Mouse (Mus musculus) kidney, adult 18-20 months (tissue): ENCODE measurements around the gene Zfp827.

Source experiments
- DNase-seq: peaks from one replicate; pipeline ENCODE4 v3.0.0; 2021

Gene Zfp827

GRCm38 (mm10) chr8:79027977-79028487, at the start of gene Zfp827:
Gene Zfp827 (plus strand): TSS chr8:79028437.
- peak; percentile 77 for DNase-seq

DNA sequence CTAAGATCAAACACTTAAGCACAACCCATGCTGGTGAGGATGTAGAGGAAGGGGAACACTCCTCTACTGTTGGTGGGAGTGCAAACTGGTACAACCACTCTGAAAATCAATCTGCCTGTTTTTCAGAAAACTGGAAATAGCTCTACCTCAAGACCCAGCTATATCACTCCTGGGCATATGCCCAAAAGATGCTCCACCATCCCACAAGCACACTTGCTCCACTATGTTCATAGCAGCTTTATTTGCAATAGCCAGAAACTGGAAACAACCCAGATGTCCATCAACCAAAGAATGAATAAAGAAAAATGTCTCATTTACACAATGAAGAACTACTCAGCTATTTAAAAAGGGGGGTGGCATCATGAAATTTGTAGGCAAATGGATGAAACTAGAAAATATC, 23.9 kb upstream of the Zfp827 start:
- no peak for DNase-seq

GRCm38 (mm10) chr8:79015061-79015460, 13.2 kb upstream of the Zfp827 start:
- DNase-seq: no peak

DNA sequence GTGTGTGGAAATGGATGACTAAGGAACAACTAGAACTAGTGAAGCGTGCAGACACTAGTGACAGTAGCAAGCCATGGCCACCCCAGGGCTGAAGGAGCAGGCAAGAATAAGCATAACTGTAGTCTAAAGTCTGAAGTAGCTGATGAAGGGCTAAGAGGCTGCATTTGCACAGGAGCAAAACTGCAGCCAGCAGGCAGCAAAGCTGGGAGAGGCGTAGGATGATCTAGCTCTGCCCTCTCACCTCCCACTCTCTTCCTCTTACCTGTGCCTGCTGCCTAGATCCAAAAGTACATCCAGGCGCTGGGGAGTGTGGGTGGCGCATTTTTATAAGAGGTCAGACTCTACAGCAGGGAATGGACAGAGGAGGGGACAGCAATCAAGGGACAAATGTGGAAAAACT, 12.2 kb upstream of the Zfp827 start:
- no peak for DNase-seq

GRCm38 (mm10) chr8:79016583-79016982, 11.7 kb upstream of the Zfp827 start:
- DNase-seq: no peak

- DNase-seq: no peak
These were observed 4.3 kb upstream of the Zfp827 start for GRCm38 (mm10) chr8:79023922-79024321.

DNA sequence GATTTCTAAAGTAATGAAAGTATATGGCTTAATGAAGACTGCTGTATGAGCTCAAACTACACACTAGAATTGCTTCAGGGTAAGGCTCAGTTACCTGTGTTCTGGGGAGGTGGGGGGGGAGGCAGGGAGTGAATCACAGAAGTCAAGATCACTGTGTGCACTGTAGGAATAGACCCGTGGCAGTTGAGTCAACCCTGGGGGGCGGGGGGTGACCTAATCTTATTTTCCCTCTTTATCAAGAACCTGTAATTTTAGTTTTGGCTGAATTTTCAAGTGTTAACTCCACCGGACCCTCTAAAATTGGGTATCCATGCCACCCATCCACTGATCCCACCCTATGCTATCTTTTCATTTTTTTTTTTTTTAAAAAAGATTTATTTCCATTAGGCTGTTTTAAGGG, 918 bp upstream of the Zfp827 start:
- no peak for DNase-seq

DNA sequence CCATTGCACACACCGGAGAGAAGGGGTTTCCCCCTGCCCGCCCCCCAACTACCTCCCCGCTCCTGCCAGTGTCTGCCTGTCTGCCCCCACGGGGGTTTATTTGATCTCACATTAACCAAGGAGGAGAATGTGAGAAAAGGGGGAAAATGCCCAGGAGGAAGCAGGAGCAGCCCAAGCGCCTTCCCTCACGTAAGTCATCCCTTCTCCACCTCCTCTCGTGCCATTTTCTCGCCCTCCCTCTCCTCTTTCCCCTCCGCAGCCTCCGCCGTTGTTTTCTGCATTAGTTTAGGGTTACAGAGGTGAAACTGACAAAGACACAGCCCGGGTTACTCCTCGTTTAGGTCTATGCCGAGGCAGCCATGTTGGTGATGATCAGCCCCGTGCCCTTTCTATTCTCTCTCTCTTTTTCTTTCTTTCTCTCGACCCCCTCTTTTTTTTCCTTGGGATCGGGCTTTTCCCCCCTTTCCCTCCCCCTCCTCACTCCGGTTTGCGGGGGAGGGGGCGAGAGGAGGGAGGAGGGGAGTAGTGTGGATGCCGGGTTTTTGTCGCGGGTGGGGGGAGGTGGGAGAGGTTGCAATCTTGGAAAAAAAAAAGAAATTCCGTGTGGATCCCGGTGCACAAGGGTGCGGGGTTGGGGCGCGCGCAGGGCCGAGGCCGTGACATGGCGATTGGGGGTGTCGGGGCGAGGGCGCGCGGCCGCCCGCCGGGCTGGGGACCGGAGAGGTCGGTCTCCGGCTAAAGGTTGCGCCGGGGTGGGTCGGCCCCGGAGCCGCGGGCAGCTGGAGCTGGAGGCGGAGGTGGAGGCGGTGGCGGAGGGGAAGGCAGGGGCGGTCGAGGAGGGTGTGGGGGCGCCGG, 531 bp downstream of the Zfp827 start:
- peak; percentile 55 for DNase-seq

DNA sequence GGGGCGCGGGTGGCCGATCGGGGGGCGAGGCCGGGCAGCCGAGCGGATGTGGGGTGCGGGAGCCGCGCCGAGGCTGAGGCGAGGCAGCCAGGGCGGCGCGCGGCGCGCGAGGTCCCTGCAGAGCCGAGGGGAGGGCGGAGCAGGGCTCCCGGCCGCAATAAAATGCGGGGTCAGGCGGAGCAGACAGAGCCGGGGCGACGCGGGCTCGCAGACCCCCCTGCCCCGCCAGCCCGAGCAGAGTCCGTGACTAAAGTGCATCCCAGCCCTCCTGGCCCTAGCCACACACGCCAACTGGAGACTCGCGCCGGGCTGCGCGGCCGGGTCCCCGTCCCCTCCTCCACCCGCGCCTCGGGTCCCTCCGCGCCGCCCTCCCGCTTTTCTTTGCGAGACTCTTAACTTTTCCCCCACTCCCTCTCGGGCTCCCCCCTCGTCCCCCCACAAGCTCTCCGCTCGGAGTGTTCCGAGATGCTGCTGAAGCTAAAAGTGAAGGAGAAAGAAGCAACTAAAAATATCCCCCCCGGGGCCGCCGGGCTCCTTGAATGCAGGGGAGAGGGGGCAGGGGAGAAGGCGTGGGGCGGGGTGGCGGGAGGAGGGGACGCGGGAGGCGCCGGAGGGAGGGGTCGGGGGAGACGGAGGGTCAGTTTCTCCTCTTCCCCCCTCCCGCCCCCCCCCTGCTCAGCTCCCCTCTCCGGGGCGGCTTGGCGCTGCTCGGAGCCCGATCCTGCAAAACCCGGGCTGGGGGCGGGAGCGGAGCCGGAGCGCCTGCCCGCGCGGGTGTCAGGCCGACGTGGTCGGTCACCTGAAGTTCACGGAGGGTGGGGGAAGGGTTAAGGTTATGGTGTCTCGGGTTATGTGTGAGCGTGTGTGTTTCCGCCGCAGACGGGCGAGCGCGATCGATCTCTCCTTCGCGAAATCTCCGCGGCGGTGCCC, 1.4 kb downstream of the Zfp827 start:
- peak; percentile 84 for DNase-seq

- DNase-seq: peak; percentile 66
These were observed 2.4 kb downstream of the Zfp827 start for GRCm38 (mm10) chr8:79030326-79031265.

DNA sequence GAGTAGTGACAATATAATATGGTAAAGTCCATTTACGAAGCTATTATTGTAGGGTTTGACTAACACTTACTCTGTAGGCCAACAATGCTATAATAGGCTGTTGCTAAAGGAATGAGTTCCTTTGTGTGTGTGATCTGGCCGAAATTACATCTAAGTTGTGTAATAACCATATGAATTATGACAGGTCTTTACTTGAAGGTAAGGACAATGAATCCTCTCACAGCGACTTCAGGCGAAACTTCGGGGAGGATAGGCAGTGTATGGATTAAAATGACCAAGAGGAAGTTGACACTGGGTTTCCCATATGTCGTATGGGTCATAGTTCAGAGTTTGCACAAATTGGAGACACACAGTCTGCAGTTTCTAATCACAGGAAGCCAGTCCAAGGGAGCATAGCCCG, 9.3 kb downstream of the Zfp827 start:
- DNase-seq: no peak

GRCm38 (mm10) chr8:79037991-79038390, 9.8 kb downstream of the Zfp827 start:
- DNase-seq: no peak

DNA sequence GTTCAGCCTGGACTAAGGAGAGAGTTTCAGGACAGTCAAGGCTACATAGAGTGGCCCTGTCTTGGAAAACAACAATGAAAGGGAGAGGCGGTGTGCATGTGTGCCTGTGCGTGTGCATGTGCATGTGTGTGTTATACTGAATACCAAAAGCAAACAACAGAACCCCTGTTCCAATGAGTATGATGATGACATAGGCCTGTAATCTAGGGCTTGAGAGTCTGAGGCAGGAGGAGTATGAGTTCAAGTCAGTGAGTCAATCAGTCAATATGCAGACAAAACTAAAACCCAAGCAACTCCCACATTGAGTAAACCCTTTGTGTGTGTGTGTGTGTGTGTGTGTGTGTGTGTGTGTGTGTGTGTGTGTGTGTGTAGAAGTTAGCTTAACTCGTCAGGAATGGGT, 13.2 kb downstream of the Zfp827 start:
- DNase-seq: no peak

GRCm38 (mm10) chr8:79042252-79042651, 14.0 kb downstream of the Zfp827 start:
- DNase-seq: no peak

GRCm38 (mm10) chr8:79044673-79045072, 16.4 kb downstream of the Zfp827 start:
- no peak for DNase-seq

- no peak for DNase-seq
These were observed 18.4 kb downstream of the Zfp827 start for GRCm38 (mm10) chr8:79046659-79047058.

DNA sequence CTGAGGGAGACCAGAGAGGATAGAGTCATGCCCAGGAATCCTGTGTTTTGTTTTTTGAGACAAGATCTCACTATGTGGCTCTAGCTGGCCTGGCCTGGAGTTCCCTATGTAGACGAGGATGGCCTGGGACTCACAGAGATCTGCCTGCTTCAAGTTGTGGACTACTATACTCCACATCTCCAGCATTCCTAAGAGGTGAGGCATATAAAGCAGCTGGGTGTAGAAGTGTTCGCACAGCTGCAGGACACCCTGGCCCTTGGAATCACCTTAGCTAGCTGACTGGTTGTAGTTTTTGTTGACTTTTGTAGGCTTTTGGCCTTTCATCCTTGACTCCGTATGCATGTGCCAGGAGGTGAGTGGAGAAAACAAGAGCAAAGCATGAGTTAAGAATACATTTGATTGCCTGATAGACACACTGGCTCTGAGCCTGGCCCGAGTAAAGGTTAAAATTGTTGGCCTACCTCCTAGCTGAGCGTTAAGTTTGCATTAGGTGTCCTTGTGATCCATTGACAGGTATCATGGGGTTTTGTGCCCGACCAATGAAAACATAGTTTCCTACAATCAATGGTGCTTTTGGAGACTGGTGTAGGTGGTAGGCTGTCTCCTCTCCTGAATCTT, 20.3 kb downstream of the Zfp827 start:
- DNase-seq: peak; percentile 13

GRCm38 (mm10) chr8:79054222-79054621, 26.0 kb downstream of the Zfp827 start:
- no peak for DNase-seq

DNA sequence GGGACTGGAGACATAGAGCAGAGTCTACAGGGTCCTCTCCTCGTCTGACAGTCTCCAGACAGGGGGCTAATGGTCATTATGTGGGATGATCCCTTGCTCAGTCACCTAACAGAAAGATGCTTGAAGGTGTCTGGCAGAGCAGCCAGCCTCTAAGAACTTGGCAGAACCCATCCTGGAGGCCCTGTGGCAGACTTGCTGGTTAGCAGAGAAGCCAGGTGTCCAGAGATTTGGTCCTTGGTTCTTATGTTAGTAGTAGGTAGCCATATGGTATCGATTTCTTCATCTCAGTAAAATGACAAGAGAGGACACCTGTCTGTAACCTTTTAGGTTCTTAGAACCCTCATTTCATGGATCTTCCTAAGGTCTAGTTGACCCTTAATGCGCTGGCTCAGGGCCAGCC, 28.9 kb downstream of the Zfp827 start:
- DNase-seq: no peak

- DNase-seq: no peak
These were observed 31.1 kb downstream of the Zfp827 start for GRCm38 (mm10) chr8:79059361-79059760.

GRCm38 (mm10) chr8:79060013-79060609, 31.9 kb downstream of the Zfp827 start:
- no peak for DNase-seq

DNA sequence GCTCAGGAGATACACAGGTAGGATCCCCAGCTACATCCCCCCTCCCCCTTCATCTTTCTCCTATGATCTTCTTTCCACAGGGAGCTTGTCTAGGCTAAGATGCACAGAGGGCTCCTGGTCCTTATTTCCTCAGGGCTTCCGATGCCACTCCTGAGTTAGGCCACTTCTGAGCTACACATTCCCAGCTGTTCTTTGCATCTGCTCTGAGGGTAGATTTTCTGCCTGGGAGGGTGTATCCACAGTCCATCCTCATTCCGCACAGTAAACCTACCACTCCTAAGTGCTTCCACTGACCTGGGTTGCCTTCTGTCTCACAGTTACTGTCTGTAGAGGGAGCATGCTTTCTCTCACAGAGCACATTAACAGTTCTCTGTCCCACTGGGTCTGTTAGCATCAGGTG, 37.7 kb downstream of the Zfp827 start:
- DNase-seq: no peak
